Mouse (Mus musculus): ENCODE data around the gene Fitm1. TPM values are rescaled to one million over a fixed set of nuclear protein-coding genes. Genes with fewer than 3 reads are reported as not detected.

Gene Fitm1
- polyA plus RNA-seq, 1 experiment from 2014 or later = 0.26 TPM

GRCm38 (mm10) chr14:55578668-55579269 is 3.4 kb downstream of the Fitm1 start:
- 31% methylated on average over 6 of the region's 6 CpGs for WGBS
- ATAC-seq = peak; percentile 32
- Histone ChIP-seq H3K9me3 (ENCODE audit: control insufficient read depth, low read length) (no peaks in the 10 kb centered on the region), H3K4me2 (ENCODE audit: low read length) (peak overlapping the region; percentile 93), H3K27ac (ENCODE audit: low read depth, low read length) (peak overlapping the region; percentile 89), H3K4me3 (ENCODE audit: low read length) (peak overlapping the region; percentile 71), H3K9ac (ENCODE audit: low read depth, low read length) (peak overlapping the region; percentile 93), H3K36me3 (ENCODE audit: control insufficient read depth, insufficient read depth, low read length) (peaks cover 9% of the 10 kb centered on the region), H3K27me3 (replicated peaks; ENCODE audit: control insufficient read depth, insufficient read depth, low read length) (no peaks in the 10 kb centered on the region), H3K4me1 (ENCODE audit: control insufficient read depth, insufficient read depth, low read depth, low read length) (peaks cover 5% of the 10 kb centered on the region)

- H3K4me1 ChIP-seq (ENCODE audit: control insufficient read depth, insufficient read depth, low read depth, low read length) = peaks cover 5% of the 10 kb centered on the region
- no peak for ATAC-seq
- H3K36me3 ChIP-seq (ENCODE audit: control insufficient read depth, insufficient read depth, low read length) = peaks cover 9% of the 10 kb centered on the region
- H3K9me3 ChIP-seq (ENCODE audit: control insufficient read depth, low read length) = no peaks in the 10 kb centered on the region
- H3K9ac ChIP-seq (ENCODE audit: low read depth, low read length) = no peak overlapping the region
- WGBS = 82% methylated on average over 23 of the region's 23 CpGs
- H3K4me2 ChIP-seq (ENCODE audit: low read length) = no peak overlapping the region
- H3K4me3 ChIP-seq (ENCODE audit: low read length) = no peak overlapping the region
- H3K27ac ChIP-seq (ENCODE audit: low read depth, low read length) = no peak overlapping the region
- H3K27me3 ChIP-seq (replicated peaks; ENCODE audit: control insufficient read depth, insufficient read depth, low read length) = no peaks in the 10 kb centered on the region
These were observed 4.4 kb downstream of the Fitm1 start for GRCm38 (mm10) chr14:55579511-55580496.

- Histone ChIP-seq H3K4me2 (ENCODE audit: low read length) (no peak overlapping the region), H3K4me1 (ENCODE audit: control insufficient read depth, insufficient read depth, low read depth, low read length) (peaks cover 8% of the 10 kb centered on the region), H3K9me3 (ENCODE audit: control insufficient read depth, low read length) (no peaks in the 10 kb centered on the region), H3K27me3 (replicated peaks; ENCODE audit: control insufficient read depth, insufficient read depth, low read length) (no peaks in the 10 kb centered on the region), H3K4me3 (ENCODE audit: low read length) (no peak overlapping the region), H3K9ac (ENCODE audit: low read depth, low read length) (no peak overlapping the region), H3K36me3 (ENCODE audit: control insufficient read depth, insufficient read depth, low read length) (peaks cover 9% of the 10 kb centered on the region), H3K27ac (ENCODE audit: low read depth, low read length) (no peak overlapping the region)
- no peak for ATAC-seq
- 95% methylated on average over 16 of the region's 16 CpGs for WGBS
These were observed 5.3 kb downstream of the Fitm1 start for GRCm38 (mm10) chr14:55580731-55581130.

GRCm38 (mm10) chr14:55581981-55582681 is 6.7 kb downstream of the Fitm1 start:
- no peak overlapping the region for H3K27ac ChIP-seq (ENCODE audit: low read depth, low read length)
- no peak overlapping the region for H3K9ac ChIP-seq (ENCODE audit: low read depth, low read length)
- H3K4me3 ChIP-seq (ENCODE audit: low read length) = no peak overlapping the region
- H3K4me2 ChIP-seq (ENCODE audit: low read length) = no peak overlapping the region
- H3K36me3 ChIP-seq (ENCODE audit: control insufficient read depth, insufficient read depth, low read length) = peaks cover 9% of the 10 kb centered on the region
- 78% methylated on average over 9 of the region's 9 CpGs for WGBS
- no peak for ATAC-seq
- H3K4me1 ChIP-seq (ENCODE audit: control insufficient read depth, insufficient read depth, low read depth, low read length) = peaks cover 8% of the 10 kb centered on the region
- H3K9me3 ChIP-seq (ENCODE audit: control insufficient read depth, low read length) = no peaks in the 10 kb centered on the region
- no peaks in the 10 kb centered on the region for H3K27me3 ChIP-seq (replicated peaks; ENCODE audit: control insufficient read depth, insufficient read depth, low read length)

GRCm38 (mm10) chr14:55584303-55584701 is 8.9 kb downstream of the Fitm1 start:
- Histone ChIP-seq H3K4me3 (ENCODE audit: low read length) (peak overlapping the region; percentile 56), H3K4me1 (ENCODE audit: control insufficient read depth, insufficient read depth, low read depth, low read length) (peaks cover 3% of the 10 kb centered on the region; the same call in 1 of the 2 replicates), H3K27ac (ENCODE audit: low read depth, low read length) (no peak overlapping the region; the same call in 1 of the 2 replicates), H3K9ac (ENCODE audit: low read depth, low read length) (peak overlapping the region; percentile 75), H3K9me3 (ENCODE audit: control insufficient read depth, low read length) (no peaks in the 10 kb centered on the region), H3K4me2 (ENCODE audit: low read length) (peak overlapping the region; percentile 68), H3K36me3 (ENCODE audit: control insufficient read depth, insufficient read depth, low read length) (peaks cover 9% of the 10 kb centered on the region), H3K27me3 (replicated peaks; ENCODE audit: control insufficient read depth, insufficient read depth, low read length) (no peaks in the 10 kb centered on the region)
- ATAC-seq = no peak
- WGBS = 34% methylated on average over 5 of the region's 5 CpGs

GRCm38 (mm10) chr14:55584702-55585565 is 9.5 kb downstream of the Fitm1 start, which contains the start of gene Emc9:
Emc9 (minus strand) TSS chr14:55585302.
- Histone ChIP-seq H3K9ac (ENCODE audit: low read depth, low read length) (peak within 1 kb of the TSS; percentile 75), H3K36me3 (ENCODE audit: control insufficient read depth, insufficient read depth, low read length) (peaks cover 9% of the 10 kb centered on the region), H3K4me1 (ENCODE audit: control insufficient read depth, insufficient read depth, low read depth, low read length) (peaks cover 6% of the 10 kb centered on the region), H3K27me3 (replicated peaks; ENCODE audit: control insufficient read depth, insufficient read depth, low read length) (no peaks in the 10 kb centered on the region), H3K9me3 (ENCODE audit: control insufficient read depth, low read length) (no peaks in the 10 kb centered on the region), H3K27ac (ENCODE audit: low read depth, low read length) (peak within 1 kb of the TSS; percentile 70; the same call in 1 of the 2 replicates), H3K4me2 (ENCODE audit: low read length) (peak within 1 kb of the TSS; percentile 68), H3K4me3 (ENCODE audit: low read length) (peak within 1 kb of the TSS; percentile 56)
- WGBS = 2% methylated on average over 37 of the region's 43 CpGs
- ATAC-seq = peak; percentile 83

GRCm38 (mm10) chr14:55585566-55585960 is 10.1 kb downstream of the Fitm1 start:
- no peak overlapping the region for H3K9ac ChIP-seq (ENCODE audit: low read depth, low read length)
- no peaks in the 10 kb centered on the region for H3K27me3 ChIP-seq (replicated peaks; ENCODE audit: control insufficient read depth, insufficient read depth, low read length)
- H3K9me3 ChIP-seq (ENCODE audit: control insufficient read depth, low read length) = no peaks in the 10 kb centered on the region
- H3K27ac ChIP-seq (ENCODE audit: low read depth, low read length) = no peak overlapping the region
- peak overlapping the region; percentile 56; the same call in 1 of the 2 replicates for H3K4me3 ChIP-seq (ENCODE audit: low read length)
- 69% methylated on average over 6 of the region's 6 CpGs for WGBS
- peak overlapping the region; percentile 68 for H3K4me2 ChIP-seq (ENCODE audit: low read length)
- peaks cover 12% of the 10 kb centered on the region for H3K4me1 ChIP-seq (ENCODE audit: control insufficient read depth, insufficient read depth, low read depth, low read length)
- ATAC-seq = no peak
- peaks cover 8% of the 10 kb centered on the region for H3K36me3 ChIP-seq (ENCODE audit: control insufficient read depth, insufficient read depth, low read length)

GRCm38 (mm10) chr14:55586149-55586548 is 10.7 kb downstream of the Fitm1 start:
- Histone ChIP-seq H3K27me3 (replicated peaks; ENCODE audit: control insufficient read depth, insufficient read depth, low read length) (no peaks in the 10 kb centered on the region), H3K27ac (ENCODE audit: low read depth, low read length) (no peak overlapping the region), H3K9me3 (ENCODE audit: control insufficient read depth, low read length) (no peaks in the 10 kb centered on the region), H3K4me2 (ENCODE audit: low read length) (no peak overlapping the region), H3K4me3 (ENCODE audit: low read length) (no peak overlapping the region), H3K9ac (ENCODE audit: low read depth, low read length) (no peak overlapping the region), H3K4me1 (ENCODE audit: control insufficient read depth, insufficient read depth, low read depth, low read length) (peaks cover 12% of the 10 kb centered on the region), H3K36me3 (ENCODE audit: control insufficient read depth, insufficient read depth, low read length) (peaks cover 4% of the 10 kb centered on the region)
- 98% methylated on average over 2 of the region's 2 CpGs for WGBS
- no peak for ATAC-seq
